Mouse (Mus musculus): ENCODE results near the gene Gm14597.

- TF ChIP-seq MAZ (IDR thresholded peaks at IDR 0.05; ENCODE audit: low read depth, low read length): no peak
- TF ChIP-seq ELF1 (IDR thresholded peaks at IDR 0.05; ENCODE audit: low read depth, low read length): no peak
- no peak for TF ChIP-seq TCF12 (IDR thresholded peaks at IDR 0.05; ENCODE audit: low read depth, low read length)
- TF ChIP-seq BHLHE40 (IDR thresholded peaks at IDR 0.05; ENCODE audit: borderline replicate concordance, low read depth, low read length): no peak
- no peak for TF ChIP-seq MYC (IDR thresholded peaks at IDR 0.05; ENCODE audit: low read depth, low read length)
Measured at GRCm38 (mm10) chrX:53608122-53608813, 511 bp downstream of the Gm14597 start.
